Mouse (Mus musculus) heart, adult 2 months (tissue): Measurements from ENCODE around the gene Wdr25.

Source experiments
- EP300 ChIP-seq: fragments of 200-500 bp; IDR thresholded peaks from 2 replicates; pipeline ENCODE4 v1.6.1; 2011; ENCODE audit warnings: low read depth, low read length, control low read depth; ENCODE audit not compliant: insufficient read depth
- POLR2A ChIP-seq: fragments of 200-500 bp; IDR thresholded peaks from 2 replicates; pipeline ENCODE4 v1.6.1; 2011; ENCODE audit warnings: mild to moderate bottlenecking, low read depth, low read length, control low read depth; ENCODE audit not compliant: insufficient read depth

GRCm38 (mm10) chr12:108858486-108858885 is 34.9 kb upstream of the Wdr25 start:
- no peak for TF ChIP-seq EP300
- no peak for TF ChIP-seq POLR2A
